Mouse (Mus musculus) forebrain, embryonic 15.5 days (tissue): Measurements from ENCODE around the gene Timd2. TPM values are rescaled to one million over a fixed set of nuclear protein-coding genes. Genes with fewer than 3 reads are reported as not detected.
"Not testable (repeated sequence)": the region's sequence is repeated elsewhere in the genome, so short reads cannot be mapped to it uniquely, and the experiment has no call there.

Experiments
- ATAC-seq: fragments of 200-750 bp; cut with Nextera tagmentation; replicated peaks from 2 replicates; pipeline ENCODE4 v1.8.0; 2017; ENCODE audit warnings: mild to moderate bottlenecking, moderate TSS enrichment, moderate library complexity
- H3K27ac ChIP-seq: fragments of 300-500 bp; sonication (generic); replicated peaks from 2 replicates; pipeline ENCODE4 v1.5.1; 2015; ENCODE audit warnings: mild to moderate bottlenecking, inconsistent platforms
- H3K27me3 ChIP-seq: fragments of 300-500 bp; sonication (generic); 2 replicates; pipeline ENCODE4 v1.6.1; 2015; ENCODE audit warnings: inconsistent platforms
- H3K36me3 ChIP-seq: fragments of 300-500 bp; sonication (generic); 2 replicates; pipeline ENCODE4 v1.6.1; 2015; ENCODE audit warnings: mild to moderate bottlenecking, inconsistent platforms
- H3K4me1 ChIP-seq: fragments of 300-500 bp; sonication (generic); 2 replicates; pipeline ENCODE4 v1.6.1; 2015; ENCODE audit warnings: inconsistent platforms
- H3K4me2 ChIP-seq: fragments of 300-500 bp; sonication (generic); replicated peaks from 2 replicates; pipeline ENCODE4 v1.6.1; 2015; ENCODE audit warnings: mild to moderate bottlenecking, inconsistent platforms
- H3K4me3 ChIP-seq: fragments of 300-500 bp; sonication (generic); 2 replicates; pipeline ENCODE4 v1.5.1; 2015; ENCODE audit warnings: mild to moderate bottlenecking, inconsistent platforms
- H3K9ac ChIP-seq: fragments of 300-500 bp; sonication (generic); replicated peaks from 2 replicates; pipeline ENCODE4 v1.6.1; 2015; ENCODE audit warnings: mild to moderate bottlenecking, inconsistent platforms
- H3K9me3 ChIP-seq: fragments of 300-500 bp; sonication (generic); 2 replicates; pipeline ENCODE4 v1.6.1; 2016; ENCODE audit warnings: inconsistent platforms
- WGBS: fragments of 180-500 bp; shearing (Covaris S2); methylation state at CpG from one replicate; pipeline ENCODE4 v1.1.7; 2015; ENCODE audit warnings: mixed read lengths; 5-methylcytosine and 5-hydroxymethylcytosine counted together
- polyA plus RNA-seq: library from polyadenylated mRNA; unstranded; fragments of >200 nt; fragmentation: Nextera tagmentation; extraction: Ambion mirVana; gene quantifications from 2 replicates; pipeline ENCODE4 v1.2.1, GENCODE M21; 2015

Timd2 gene
- 0.09 TPM in 1 of 2 replicates, not detected in the other for polyA plus RNA-seq

- no peak within 1 kb of the TSS for H3K4me3 ChIP-seq
- H3K4me2 ChIP-seq = no peak within 1 kb of the TSS
- ATAC-seq = no peak
- no peaks in the 10 kb centered on the region for H3K36me3 ChIP-seq
- no peak within 1 kb of the TSS for H3K9ac ChIP-seq
- no peaks in the 10 kb centered on the region for H3K9me3 ChIP-seq
- no peaks in the 10 kb centered on the region for H3K27me3 ChIP-seq
- no peaks in the 10 kb centered on the region for H3K4me1 ChIP-seq
- no peak within 1 kb of the TSS for H3K27ac ChIP-seq
- WGBS = 84% methylated on average over 6 of the region's 6 CpGs
These were observed at the start of gene Timd2 for GRCm38 (mm10) chr11:46706664-46707356. Timd2 (minus strand) TSS chr11:46707061.

DNA sequence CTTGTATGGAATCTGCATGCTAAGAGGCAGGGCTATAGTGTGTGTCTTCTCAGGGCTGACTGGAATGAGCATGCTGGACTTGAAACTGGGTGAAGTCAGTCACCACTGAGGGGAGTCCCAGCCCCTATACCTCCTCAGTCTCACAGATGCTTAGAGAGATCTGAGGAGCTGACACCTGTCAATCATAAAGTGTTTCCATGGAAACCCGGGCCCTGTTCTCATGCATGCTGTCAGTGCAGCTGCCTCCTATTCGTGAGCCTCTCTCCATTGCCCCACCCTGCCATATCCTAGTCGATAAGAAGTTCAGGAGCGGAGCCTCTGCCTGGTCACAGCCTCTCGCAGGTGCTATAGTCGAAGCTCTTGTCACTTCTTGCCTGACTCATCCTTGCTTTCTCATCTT, 48.9 kb upstream of the Timd2 start:
- not testable (repeated sequence) for H3K4me3 ChIP-seq, H3K9me3 ChIP-seq, ATAC-seq, H3K9ac ChIP-seq, H3K4me1 ChIP-seq, H3K4me2 ChIP-seq, H3K27me3 ChIP-seq, H3K36me3 ChIP-seq, H3K27ac ChIP-seq
- 92% methylated on average over 6 of the region's 6 CpGs for WGBS

GRCm38 (mm10) chr11:46754669-46755068, 47.8 kb upstream of the Timd2 start:
- H3K4me3 ChIP-seq = no peak overlapping the region
- H3K9ac ChIP-seq = no peak overlapping the region
- H3K27me3 ChIP-seq = no peaks in the 10 kb centered on the region
- H3K9me3 ChIP-seq = no peaks in the 10 kb centered on the region
- no peaks in the 10 kb centered on the region for H3K4me1 ChIP-seq
- no peaks in the 10 kb centered on the region for H3K36me3 ChIP-seq
- WGBS = 24% methylated on average over 4 of the region's 4 CpGs
- H3K4me2 ChIP-seq = no peak overlapping the region
- no peak for ATAC-seq
- H3K27ac ChIP-seq = no peak overlapping the region

DNA sequence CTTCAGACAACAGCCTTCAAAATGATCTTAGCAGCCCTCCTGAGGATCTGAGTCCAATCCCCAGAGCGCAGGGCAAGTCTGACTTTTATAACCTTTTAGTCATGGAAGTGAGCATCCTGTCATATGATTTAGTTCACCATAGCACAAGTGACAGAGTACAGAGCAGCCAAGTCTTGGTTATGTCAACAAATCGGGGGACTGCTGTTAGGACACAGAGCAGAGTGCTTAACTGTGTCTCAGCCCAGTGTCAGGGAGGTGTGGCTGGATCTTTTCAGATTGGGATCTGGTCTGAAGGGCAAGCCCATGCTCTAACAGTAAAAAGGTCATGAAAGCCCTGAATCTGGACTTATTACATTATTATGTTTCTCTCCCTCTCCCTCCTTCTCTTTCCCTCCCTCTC, 46.8 kb upstream of the Timd2 start:
- no peak overlapping the region for H3K27ac ChIP-seq
- no peak overlapping the region for H3K9ac ChIP-seq
- WGBS = 80% methylated on average over 2 of the region's 2 CpGs
- H3K4me3 ChIP-seq = no peak overlapping the region
- ATAC-seq = no peak
- H3K4me2 ChIP-seq = no peak overlapping the region
- H3K4me1 ChIP-seq = no peaks in the 10 kb centered on the region
- H3K9me3 ChIP-seq = no peaks in the 10 kb centered on the region
- no peaks in the 10 kb centered on the region for H3K36me3 ChIP-seq
- H3K27me3 ChIP-seq = no peaks in the 10 kb centered on the region

DNA sequence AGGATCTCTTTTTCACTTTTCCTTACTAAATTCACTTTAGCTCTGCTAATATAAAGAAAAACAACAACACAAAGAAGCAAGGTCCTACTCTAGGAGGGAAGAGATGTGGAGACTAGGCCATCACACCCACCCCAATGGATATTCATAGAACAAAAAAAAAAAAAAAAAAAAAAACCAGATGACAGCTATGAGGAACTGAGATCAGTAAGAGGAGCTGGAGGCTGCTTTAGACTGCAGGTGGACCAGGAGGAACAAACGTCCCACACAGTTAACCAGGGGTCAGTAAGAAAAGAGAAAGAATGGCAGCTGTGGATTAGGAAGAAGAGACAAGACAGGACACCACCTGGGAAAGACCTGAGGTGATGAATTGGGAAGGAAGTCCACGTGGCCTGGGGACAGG, 41.1 kb upstream of the Timd2 start:
- WGBS = 62% methylated on average over 2 of the region's 2 CpGs
- H3K9me3 ChIP-seq = no peaks in the 10 kb centered on the region

GRCm38 (mm10) chr11:46741716-46742115, 34.9 kb upstream of the Timd2 start:
- H3K36me3 ChIP-seq = no peaks in the 10 kb centered on the region
- no peak overlapping the region for H3K27ac ChIP-seq
- no peaks in the 10 kb centered on the region for H3K27me3 ChIP-seq
- no peak overlapping the region for H3K4me2 ChIP-seq
- H3K9ac ChIP-seq = no peak overlapping the region
- no peak overlapping the region for H3K4me3 ChIP-seq
- H3K4me1 ChIP-seq = no peaks in the 10 kb centered on the region
- WGBS = 80% methylated on average over 3 of the region's 3 CpGs
- no peaks in the 10 kb centered on the region for H3K9me3 ChIP-seq
- no peak for ATAC-seq

More for the DNA sequence above, 41.1 kb upstream of the Timd2 start:
- Histone ChIP-seq H3K4me1 (no peaks in the 10 kb centered on the region), H3K4me2 (no peak overlapping the region), H3K9ac (no peak overlapping the region), H3K4me3 (no peak overlapping the region), H3K27ac (no peak overlapping the region), H3K36me3 (no peaks in the 10 kb centered on the region), H3K27me3 (no peaks in the 10 kb centered on the region)
- no peak for ATAC-seq

DNA sequence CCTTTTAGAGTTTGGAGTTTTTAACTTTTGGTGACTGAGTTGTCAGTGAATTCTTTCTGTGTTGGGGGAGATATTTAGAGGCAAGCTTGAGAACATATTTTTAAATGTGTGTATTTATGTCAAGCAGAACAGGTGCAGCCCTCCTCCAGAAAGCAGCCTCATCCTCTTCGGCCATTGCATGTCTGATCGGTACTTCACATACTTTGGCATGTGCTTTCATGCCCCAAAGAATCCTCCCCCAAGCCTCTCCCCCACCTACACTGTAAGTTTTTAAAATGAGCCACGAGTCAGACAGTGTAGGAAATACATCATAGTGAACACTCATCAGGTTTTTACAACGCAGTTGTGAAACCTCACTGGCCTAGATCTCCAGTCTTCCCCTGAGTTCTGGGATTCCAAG, 34.0 kb upstream of the Timd2 start:
- Histone ChIP-seq H3K27me3 (no peaks in the 10 kb centered on the region), H3K4me3 (no peak overlapping the region), H3K9me3 (no peaks in the 10 kb centered on the region), H3K4me2 (no peak overlapping the region), H3K9ac (no peak overlapping the region), H3K27ac (no peak overlapping the region), H3K4me1 (no peaks in the 10 kb centered on the region), H3K36me3 (no peaks in the 10 kb centered on the region)
- 84% methylated on average over 4 of the region's 4 CpGs for WGBS
- ATAC-seq = no peak

- H3K9ac ChIP-seq = no peak overlapping the region
- H3K4me3 ChIP-seq = no peak overlapping the region
- no peak overlapping the region for H3K4me2 ChIP-seq
- ATAC-seq = no peak
- no peaks in the 10 kb centered on the region for H3K4me1 ChIP-seq
- no peak overlapping the region for H3K27ac ChIP-seq
- WGBS = 79% methylated on average over 4 of the region's 4 CpGs
- no peaks in the 10 kb centered on the region for H3K27me3 ChIP-seq
- H3K9me3 ChIP-seq = no peaks in the 10 kb centered on the region
- H3K36me3 ChIP-seq = no peaks in the 10 kb centered on the region
These were observed 32.6 kb upstream of the Timd2 start for GRCm38 (mm10) chr11:46739501-46739900.

GRCm38 (mm10) chr11:46735076-46735475, 28.2 kb upstream of the Timd2 start, which contains the start of gene Havcr1:
Havcr1 (plus strand) TSS chr11:46735080.
- H3K4me3 ChIP-seq, H3K36me3 ChIP-seq, H3K9ac ChIP-seq, H3K27ac ChIP-seq, H3K4me2 ChIP-seq, ATAC-seq, H3K4me1 ChIP-seq, H3K9me3 ChIP-seq, H3K27me3 ChIP-seq: not testable (repeated sequence)
- WGBS = 92% methylated on average over 1 of the region's 1 CpGs

GRCm38 (mm10) chr11:46734617-46735016, 27.8 kb upstream of the Timd2 start:
- Histone ChIP-seq H3K4me3 (no peak overlapping the region), H3K9me3 (no peaks in the 10 kb centered on the region), H3K9ac (no peak overlapping the region), H3K4me2 (no peak overlapping the region), H3K4me1 (no peaks in the 10 kb centered on the region), H3K27ac (no peak overlapping the region), H3K36me3 (no peaks in the 10 kb centered on the region), H3K27me3 (no peaks in the 10 kb centered on the region)
- no peak for ATAC-seq
- WGBS = 67% methylated on average over 1 of the region's 1 CpGs

DNA sequence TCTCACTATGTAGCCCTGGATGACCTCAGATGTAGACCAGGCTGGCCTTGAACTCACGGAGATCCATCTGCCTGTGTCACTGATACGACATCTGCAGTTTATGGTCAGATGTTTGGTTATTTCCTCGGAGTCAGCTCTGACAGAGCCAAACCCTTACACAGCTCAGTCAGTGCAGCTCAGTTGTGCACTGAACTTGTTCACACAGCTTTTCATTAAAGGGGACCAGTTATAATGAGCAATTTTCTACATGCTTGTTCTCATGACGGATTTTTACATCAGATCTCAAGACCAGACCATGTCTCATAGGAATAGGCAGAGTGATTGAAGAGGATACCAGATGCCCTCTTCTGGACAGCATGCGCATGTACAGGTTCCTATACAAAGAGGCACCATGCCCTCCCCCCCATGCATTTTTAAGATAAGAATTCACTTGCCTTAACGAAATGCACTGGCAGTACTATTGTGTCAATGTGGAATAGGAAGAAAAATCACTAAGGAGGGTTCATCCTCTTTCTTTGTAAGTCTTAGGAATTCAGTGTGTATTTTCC, 26.5 kb upstream of the Timd2 start:
- 63% methylated on average over 6 of the region's 6 CpGs for WGBS
- H3K9ac ChIP-seq = no peak overlapping the region
- peak; percentile 58; the same call in 1 of the 2 replicates for ATAC-seq
- H3K36me3 ChIP-seq = no peaks in the 10 kb centered on the region
- no peaks in the 10 kb centered on the region for H3K4me1 ChIP-seq
- no peak overlapping the region for H3K27ac ChIP-seq
- H3K9me3 ChIP-seq = no peaks in the 10 kb centered on the region
- H3K4me2 ChIP-seq = no peak overlapping the region
- no peaks in the 10 kb centered on the region for H3K27me3 ChIP-seq
- no peak overlapping the region for H3K4me3 ChIP-seq

DNA sequence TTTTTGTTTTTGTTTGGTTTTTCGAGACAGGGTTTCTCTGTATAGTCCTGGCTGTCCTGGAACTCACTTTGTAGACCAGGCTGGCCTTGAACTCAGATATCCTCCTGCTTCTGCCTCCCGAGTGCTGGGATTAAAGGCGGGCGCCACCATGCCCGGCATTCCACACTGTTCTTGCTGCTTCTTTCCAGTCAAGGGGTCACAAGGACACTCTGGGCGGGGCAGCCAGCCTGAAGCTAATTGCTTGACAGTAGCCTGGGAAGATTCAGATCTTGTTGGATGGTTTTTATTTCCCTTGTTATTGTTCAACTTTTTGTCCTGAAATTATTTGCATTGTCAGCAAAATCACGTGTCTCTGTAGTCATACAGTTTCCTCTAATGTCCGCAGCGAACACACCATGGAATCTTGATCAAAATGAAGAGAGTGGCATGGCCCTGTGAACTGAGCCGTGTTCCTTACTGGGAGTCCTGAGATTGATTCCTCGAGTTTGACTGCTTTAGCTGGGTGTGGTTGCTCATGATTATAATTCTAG, 24.7 kb upstream of the Timd2 start:
- H3K9me3 ChIP-seq = no peaks in the 10 kb centered on the region
- WGBS = 88% methylated on average over 11 of the region's 11 CpGs
- no peak overlapping the region for H3K4me3 ChIP-seq
- no peaks in the 10 kb centered on the region for H3K4me1 ChIP-seq
- H3K27ac ChIP-seq = no peak overlapping the region
- H3K4me2 ChIP-seq = no peak overlapping the region
- no peak overlapping the region for H3K9ac ChIP-seq
- ATAC-seq = no peak
- H3K36me3 ChIP-seq = no peaks in the 10 kb centered on the region
- H3K27me3 ChIP-seq = no peaks in the 10 kb centered on the region

- Histone ChIP-seq H3K9me3 (no peaks in the 10 kb centered on the region), H3K9ac (no peak overlapping the region), H3K27me3 (no peaks in the 10 kb centered on the region), H3K36me3 (no peaks in the 10 kb centered on the region), H3K4me1 (no peaks in the 10 kb centered on the region), H3K27ac (no peak overlapping the region), H3K4me2 (no peak overlapping the region), H3K4me3 (no peak overlapping the region)
- no peak for ATAC-seq
- 81% methylated on average over 5 of the region's 5 CpGs for WGBS
These were observed 8.0 kb downstream of the Timd2 start for GRCm38 (mm10) chr11:46698830-46699229.
